Mouse (Mus musculus) fibroblast of lung, adult 2 months (primary cell): ENCODE measurements at regions not wholly inside any gene's neighbourhood (a gene's known extent, or its start where the extent isn't known, plus 50 kb on each side); places are given as distances from the start of the nearest gene placed in this dataset.
"Not testable (repeated sequence)": the region's sequence is repeated elsewhere in the genome, so short reads cannot be mapped to it uniquely, and the experiment has no call there.

Experiments
- DNase-seq: peaks from one replicate; pipeline ENCODE4 v3.0.0-alpha.2; 2011; ENCODE audit warnings: low read depth

GRCm38 (mm10) chr9:11206267-11206666, 301.7 kb upstream of the Cntn5 start:
- no peak for DNase-seq

- DNase-seq = no peak
These were observed 287.6 kb upstream of the Cntn5 start for GRCm38 (mm10) chr9:11192183-11192582.

- no peak for DNase-seq
These were observed 241.2 kb upstream of the Cntn5 start for GRCm38 (mm10) chr9:11145799-11146198.

- DNase-seq = no peak
These were observed 222.3 kb upstream of the Cntn5 start for GRCm38 (mm10) chr9:11126833-11127232.

GRCm38 (mm10) chr9:11119153-11119552, 214.6 kb upstream of the Cntn5 start:
- DNase-seq = no peak

- not testable (repeated sequence) for DNase-seq
These were observed 203.3 kb upstream of the Cntn5 start for GRCm38 (mm10) chr9:11107828-11108227.

- DNase-seq = not testable (repeated sequence)
These were observed 202.6 kb upstream of the Cntn5 start for GRCm38 (mm10) chr9:11107212-11107611.

- no peak for DNase-seq
These were observed 201.7 kb upstream of the Cntn5 start for GRCm38 (mm10) chr9:11106268-11106667.

- no peak for DNase-seq
These were observed 198.9 kb upstream of the Cntn5 start for GRCm38 (mm10) chr9:11103448-11103847.

- no peak for DNase-seq
These were observed 188.3 kb upstream of the Cntn5 start for GRCm38 (mm10) chr9:11092874-11093273.

- not testable (repeated sequence) for DNase-seq
These were observed 162.6 kb upstream of the Cntn5 start for GRCm38 (mm10) chr9:11067125-11067524.

GRCm38 (mm10) chr9:11062856-11063255, 158.3 kb upstream of the Cntn5 start:
- DNase-seq = no peak
